Mouse (Mus musculus) midbrain, embryonic 12.5 days (tissue): ENCODE measurements around the gene Kansl1l. TPM values are rescaled to one million over a fixed set of nuclear protein-coding genes. Genes with fewer than 3 reads are reported as not detected.

ENCODE experiments used
- ATAC-seq: fragments of 200-750 bp; cut with Nextera tagmentation; 2 replicates; pipeline ENCODE4 v1.8.0; 2017; ENCODE audit warnings: low read depth, moderate TSS enrichment, moderate library complexity; ENCODE audit not compliant: low FRiP score
- H3K27ac ChIP-seq: fragments of 300-500 bp; sonication (generic); replicated peaks from 2 replicates; pipeline ENCODE4 v1.5.1; 2016; ENCODE audit warnings: mild to moderate bottlenecking
- H3K27me3 ChIP-seq: fragments of 300-500 bp; sonication (generic); 2 replicates; pipeline ENCODE4 v1.6.1; 2016; ENCODE audit warnings: mild to moderate bottlenecking
- H3K36me3 ChIP-seq: fragments of 300-500 bp; sonication (generic); 2 replicates; pipeline ENCODE4 v1.6.1; 2016
- H3K4me1 ChIP-seq: fragments of 300-500 bp; sonication (generic); 2 replicates; pipeline ENCODE4 v1.6.1; 2016
- H3K4me2 ChIP-seq: fragments of 300-500 bp; sonication (generic); replicated peaks from 2 replicates; pipeline ENCODE4 v1.6.1; 2016; ENCODE audit warnings: mild to moderate bottlenecking, moderate library complexity
- H3K4me3 ChIP-seq: fragments of 300-500 bp; sonication (generic); 2 replicates; pipeline ENCODE4 v1.5.1; 2016; ENCODE audit warnings: mild to moderate bottlenecking
- H3K9ac ChIP-seq: fragments of 300-500 bp; sonication (generic); replicated peaks from 2 replicates; pipeline ENCODE4 v1.6.1; 2016; ENCODE audit warnings: mild to moderate bottlenecking, moderate library complexity
- H3K9me3 ChIP-seq: fragments of 300-500 bp; sonication (generic); 2 replicates; pipeline ENCODE4 v1.6.1; 2016; ENCODE audit warnings: mild to moderate bottlenecking
- WGBS: fragments of 180-500 bp; shearing (Covaris S2); methylation state at CpG from one replicate; pipeline ENCODE4 v1.1.7; 2016; 5-methylcytosine and 5-hydroxymethylcytosine counted together
- polyA plus RNA-seq: library from polyadenylated mRNA; unstranded; fragments of >200 nt; fragmentation: Nextera tagmentation; extraction: Ambion mirVana; gene quantifications from 2 replicates; pipeline ENCODE4 v1.2.1, GENCODE M21; 2016

Gene Kansl1l
- polyA plus RNA-seq, 1 experiment from 2014 or later: 17.2 TPM

DNA sequence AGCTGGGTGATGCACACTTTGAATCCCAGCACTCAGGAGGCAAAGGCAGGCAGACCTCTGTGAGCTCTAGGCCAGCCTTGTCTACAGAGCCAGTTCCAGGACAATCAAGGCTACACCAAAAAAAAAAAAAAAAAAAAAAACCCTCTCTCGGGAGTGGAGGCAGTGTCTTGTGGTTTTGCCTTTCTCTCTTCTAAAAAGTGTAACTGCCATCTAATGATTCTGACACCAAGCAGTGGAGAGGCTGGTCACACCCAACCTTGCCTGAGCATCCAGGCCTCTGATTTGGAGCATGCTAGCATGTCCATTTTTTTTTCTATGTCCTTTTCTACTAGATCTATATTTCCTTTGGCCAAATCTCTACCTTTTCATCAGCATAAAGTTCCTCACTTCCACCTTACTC is 21.8 kb upstream of the Kansl1l start:
- H3K9ac ChIP-seq: no peak overlapping the region
- H3K36me3 ChIP-seq: no peaks in the 10 kb centered on the region
- no peak for ATAC-seq
- H3K4me3 ChIP-seq: no peak overlapping the region
- H3K4me2 ChIP-seq: no peak overlapping the region
- H3K4me1 ChIP-seq: peaks cover 5% of the 10 kb centered on the region; the same call in 1 of the 2 replicates
- H3K27ac ChIP-seq: no peak overlapping the region
- 100% methylated on average over 1 of the region's 1 CpGs for WGBS
- H3K9me3 ChIP-seq: no peaks in the 10 kb centered on the region
- H3K27me3 ChIP-seq: no peaks in the 10 kb centered on the region

GRCm38 (mm10) chr1:66838184-66839042 is 21.1 kb upstream of the Kansl1l start:
- no peak overlapping the region for H3K4me2 ChIP-seq
- H3K4me1 ChIP-seq: peaks cover 5% of the 10 kb centered on the region; the same call in 1 of the 2 replicates
- H3K27me3 ChIP-seq: no peaks in the 10 kb centered on the region
- no peaks in the 10 kb centered on the region for H3K9me3 ChIP-seq
- ATAC-seq: no peak; the same call in 1 of the 2 replicates
- WGBS: 63% methylated on average over 16 of the region's 16 CpGs
- no peak overlapping the region for H3K27ac ChIP-seq
- no peak overlapping the region for H3K4me3 ChIP-seq
- no peak overlapping the region for H3K9ac ChIP-seq
- no peaks in the 10 kb centered on the region for H3K36me3 ChIP-seq

GRCm38 (mm10) chr1:66837207-66837606 is 19.8 kb upstream of the Kansl1l start:
- peaks cover 4% of the 10 kb centered on the region; the same call in 1 of the 2 replicates for H3K4me1 ChIP-seq
- H3K9me3 ChIP-seq: no peaks in the 10 kb centered on the region
- H3K27ac ChIP-seq: no peak overlapping the region
- WGBS: 85% methylated on average over 3 of the region's 3 CpGs
- ATAC-seq: no peak
- no peak overlapping the region for H3K9ac ChIP-seq
- H3K4me3 ChIP-seq: no peak overlapping the region
- H3K4me2 ChIP-seq: no peak overlapping the region
- H3K27me3 ChIP-seq: no peaks in the 10 kb centered on the region
- H3K36me3 ChIP-seq: no peaks in the 10 kb centered on the region

DNA sequence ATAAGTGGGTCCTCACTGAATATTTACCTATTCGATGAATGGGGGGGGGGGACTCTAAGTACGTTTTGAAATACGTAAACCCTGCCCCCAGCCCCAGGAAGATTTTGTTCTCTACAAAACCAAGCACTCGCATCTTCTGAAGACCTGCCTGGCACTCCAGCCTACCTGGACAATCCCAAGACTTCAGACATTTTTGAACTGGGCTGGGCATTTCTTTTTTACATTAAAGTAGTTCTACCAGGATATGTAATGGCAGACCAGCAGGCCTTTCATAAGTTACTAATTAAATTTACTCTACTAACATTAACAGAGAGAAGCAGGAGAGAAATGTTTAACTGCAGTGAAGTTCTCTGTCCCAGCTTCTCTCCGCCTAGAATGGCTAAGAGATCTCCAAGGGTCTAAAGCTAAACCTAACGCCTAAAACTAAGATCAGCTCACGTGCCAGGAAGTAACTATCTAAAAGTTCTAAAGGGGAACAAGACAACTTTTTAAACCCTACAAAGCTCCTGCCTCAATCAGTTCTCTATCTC is 15.3 kb upstream of the Kansl1l start:
- Histone ChIP-seq H3K36me3 (no peaks in the 10 kb centered on the region), H3K9ac (no peak overlapping the region), H3K4me2 (no peak overlapping the region), H3K27ac (no peak overlapping the region), H3K4me3 (no peak overlapping the region), H3K4me1 (no peaks in the 10 kb centered on the region), H3K9me3 (no peaks in the 10 kb centered on the region), H3K27me3 (no peaks in the 10 kb centered on the region)
- ATAC-seq: no peak
- 84% methylated on average over 7 of the region's 7 CpGs for WGBS

- Histone ChIP-seq H3K4me3 (no peak overlapping the region), H3K36me3 (no peaks in the 10 kb centered on the region), H3K4me1 (no peaks in the 10 kb centered on the region), H3K9ac (no peak overlapping the region), H3K4me2 (no peak overlapping the region), H3K9me3 (no peaks in the 10 kb centered on the region), H3K27ac (no peak overlapping the region), H3K27me3 (no peaks in the 10 kb centered on the region)
- no peak for ATAC-seq
- 77% methylated on average over 9 of the region's 9 CpGs for WGBS
Measured at GRCm38 (mm10) chr1:66831824-66832600, 14.7 kb upstream of the Kansl1l start.

DNA sequence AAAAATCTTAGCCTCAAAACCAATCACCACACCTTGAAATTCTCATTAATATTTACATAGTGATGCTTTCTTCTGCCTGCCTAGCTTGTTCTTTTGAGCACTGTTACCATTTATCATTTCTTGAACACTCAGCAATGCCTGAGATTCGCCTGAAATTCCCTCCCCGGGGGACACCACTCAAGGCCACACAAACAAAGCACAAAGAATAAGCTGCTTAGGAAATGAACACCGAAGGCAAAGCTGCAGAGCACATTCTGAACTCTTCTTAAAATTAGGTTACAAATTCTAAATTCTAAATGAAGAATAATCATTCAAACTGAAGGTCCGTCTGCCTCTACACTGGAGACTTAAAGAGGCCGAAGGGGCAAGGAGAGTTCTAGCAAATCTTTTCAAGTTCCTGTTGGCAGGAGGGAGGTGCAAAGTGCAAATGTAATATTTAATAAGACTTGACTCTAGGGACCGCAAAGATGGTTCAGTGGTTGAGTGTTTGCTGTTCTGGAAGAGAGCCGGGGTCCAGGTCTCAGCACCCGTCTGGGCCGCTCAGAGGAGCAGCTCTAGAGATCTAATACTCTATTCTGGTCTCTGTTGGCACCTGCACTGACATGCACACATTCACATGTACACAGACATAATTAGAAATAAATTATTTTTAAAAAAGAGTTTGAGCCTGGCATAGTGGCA is 12.2 kb upstream of the Kansl1l start:
- Histone ChIP-seq H3K27ac (0 out of 2 replicates have a peak overlapping the region, but pooled peaks have one; percentile 1), H3K4me2 (no peak overlapping the region), H3K9ac (no peak overlapping the region), H3K36me3 (no peaks in the 10 kb centered on the region), H3K4me1 (no peaks in the 10 kb centered on the region), H3K27me3 (no peaks in the 10 kb centered on the region), H3K9me3 (no peaks in the 10 kb centered on the region), H3K4me3 (no peak overlapping the region)
- ATAC-seq: no peak
- 62% methylated on average over 9 of the region's 9 CpGs for WGBS

GRCm38 (mm10) chr1:66821966-66822365 is 4.6 kb upstream of the Kansl1l start:
- H3K27me3 ChIP-seq: peaks cover 7% of the 10 kb centered on the region
- ATAC-seq: no peak
- no peaks in the 10 kb centered on the region for H3K9me3 ChIP-seq
- H3K36me3 ChIP-seq: no peaks in the 10 kb centered on the region
- no peak overlapping the region for H3K27ac ChIP-seq
- H3K4me2 ChIP-seq: no peak overlapping the region
- WGBS: 78% methylated on average over 9 of the region's 9 CpGs
- H3K4me1 ChIP-seq: peaks cover 9% of the 10 kb centered on the region
- no peak overlapping the region for H3K4me3 ChIP-seq
- no peak overlapping the region for H3K9ac ChIP-seq

GRCm38 (mm10) chr1:66820241-66820640 is 2.9 kb upstream of the Kansl1l start:
- no peak for ATAC-seq
- Histone ChIP-seq H3K9ac (no peak overlapping the region), H3K36me3 (no peaks in the 10 kb centered on the region), H3K9me3 (no peaks in the 10 kb centered on the region), H3K27me3 (peaks cover 7% of the 10 kb centered on the region), H3K4me2 (peak overlapping the region; percentile 26), H3K4me3 (no peak overlapping the region), H3K4me1 (peaks cover 10% of the 10 kb centered on the region), H3K27ac (no peak overlapping the region)
- WGBS: 19% methylated on average over 7 of the region's 7 CpGs

DNA sequence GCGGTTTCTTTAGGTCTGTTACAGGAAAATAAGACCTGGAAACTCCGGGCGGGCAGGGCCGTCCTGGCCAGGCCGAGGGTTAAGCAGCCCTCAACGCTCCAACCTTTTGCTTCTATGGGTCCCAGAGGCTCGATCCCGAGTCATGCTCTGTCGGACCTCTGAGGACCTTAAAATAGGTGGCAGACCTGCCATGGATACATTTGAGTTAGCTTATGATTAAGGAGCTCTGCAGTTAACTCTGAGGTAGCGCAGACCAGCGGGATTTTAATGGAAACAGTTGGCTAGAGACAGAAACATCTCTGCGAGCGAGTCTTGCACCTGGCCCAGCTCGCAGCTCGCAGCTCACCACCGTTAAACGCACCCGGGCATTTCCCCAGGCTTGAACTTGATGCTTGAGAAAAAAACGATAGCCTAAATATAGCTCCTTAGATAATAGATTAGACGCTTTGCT is 528 bp upstream of the Kansl1l start:
- Histone ChIP-seq H3K4me2 (peak overlapping the region; percentile 81), H3K27ac (peak overlapping the region; percentile 98), H3K36me3 (no peaks in the 10 kb centered on the region), H3K27me3 (peaks cover 7% of the 10 kb centered on the region), H3K9me3 (no peaks in the 10 kb centered on the region), H3K4me1 (peaks cover 17% of the 10 kb centered on the region), H3K9ac (peak overlapping the region; percentile 92), H3K4me3 (peak overlapping the region; percentile 88)
- peak; percentile 56 for ATAC-seq
- WGBS: 2% methylated on average over 20 of the region's 20 CpGs

GRCm38 (mm10) chr1:66816837-66817452 is 417 bp downstream of the Kansl1l start:
- Histone ChIP-seq H3K36me3 (no peaks in the 10 kb centered on the region), H3K27me3 (peaks cover 7% of the 10 kb centered on the region), H3K9me3 (no peaks in the 10 kb centered on the region), H3K4me1 (peaks cover 17% of the 10 kb centered on the region), H3K9ac (peak overlapping the region; percentile 92), H3K4me2 (peak overlapping the region; percentile 81), H3K27ac (peak overlapping the region; percentile 98), H3K4me3 (peak overlapping the region; percentile 88)
- under 1% methylated on average over 41 of the region's 63 CpGs for WGBS
- peak; percentile 90 for ATAC-seq
